Mouse (Mus musculus) stomach, embryonic 14.5 days (tissue): ENCODE measurements around the gene Gm6899. TPM values are rescaled to one million over a fixed set of nuclear protein-coding genes. Genes with fewer than 3 reads are reported as not detected.

Experiments used
- ATAC-seq: fragments of 200-750 bp; cut with Nextera tagmentation; 2 replicates; pipeline ENCODE4 v1.8.0; 2017; ENCODE audit warnings: low read depth, moderate TSS enrichment; ENCODE audit not compliant: insufficient number of reproducible peaks, insufficient read depth, low FRiP score
- H3K27ac ChIP-seq: fragments of 300-500 bp; sonication (generic); 2 replicates; pipeline ENCODE4 v1.5.1; 2014; ENCODE audit warnings: mild to moderate bottlenecking, low read length, moderate library complexity, mixed read lengths
- H3K27me3 ChIP-seq: fragments of 300-500 bp; sonication (generic); 2 replicates; pipeline ENCODE4 v1.6.1; 2014; ENCODE audit warnings: low read length, control low read depth, mixed read lengths; ENCODE audit not compliant: control insufficient read depth, insufficient read depth
- H3K36me3 ChIP-seq: fragments of 300-500 bp; sonication (generic); 2 replicates; pipeline ENCODE4 v1.6.1; 2014; ENCODE audit warnings: mild to moderate bottlenecking, control low read depth, low read length, moderate library complexity, mixed read lengths; ENCODE audit not compliant: control insufficient read depth, insufficient read depth
- H3K4me1 ChIP-seq: fragments of 300-500 bp; sonication (generic); 2 replicates; pipeline ENCODE4 v1.6.1; 2014; ENCODE audit warnings: low read length, control low read depth, mixed read lengths; ENCODE audit not compliant: control insufficient read depth, insufficient read depth
- H3K4me2 ChIP-seq: fragments of 300-500 bp; sonication (generic); replicated peaks from 2 replicates; pipeline ENCODE4 v1.6.1; 2014; ENCODE audit warnings: low read depth, low read length, control low read depth
- H3K4me3 ChIP-seq: fragments of 300-500 bp; sonication (generic); 2 replicates; pipeline ENCODE4 v1.5.1; 2014; ENCODE audit warnings: low read depth, low read length, control low read depth
- H3K9ac ChIP-seq: fragments of 300-500 bp; sonication (generic); replicated peaks from 2 replicates; pipeline ENCODE4 v1.6.1; 2014; ENCODE audit warnings: low read depth, mild to moderate bottlenecking, control low read depth, low read length, moderate library complexity, mixed read lengths
- H3K9me3 ChIP-seq: fragments of 300-500 bp; sonication (generic); 2 replicates; pipeline ENCODE4 v1.6.1; 2016; ENCODE audit warnings: low read depth, low read length, control low read depth; ENCODE audit not compliant: control insufficient read depth
- WGBS: fragments of 180-500 bp; shearing (Covaris S2); extraction: QIAGEN DNeasy Blood & Tissue Kit; methylation state at CpG from one replicate; pipeline ENCODE4 v1.1.7; 2014; 5-methylcytosine and 5-hydroxymethylcytosine counted together
- polyA plus RNA-seq: library from polyadenylated mRNA; unstranded; fragments of >200 nt; fragmentation: Nextera tagmentation; extraction: Ambion mirVana; gene quantifications from 2 replicates; pipeline ENCODE4 v1.2.1, GENCODE M21; 2014

The Gm6899 gene
- polyA plus RNA-seq, result not detected in 2 replicates

DNA sequence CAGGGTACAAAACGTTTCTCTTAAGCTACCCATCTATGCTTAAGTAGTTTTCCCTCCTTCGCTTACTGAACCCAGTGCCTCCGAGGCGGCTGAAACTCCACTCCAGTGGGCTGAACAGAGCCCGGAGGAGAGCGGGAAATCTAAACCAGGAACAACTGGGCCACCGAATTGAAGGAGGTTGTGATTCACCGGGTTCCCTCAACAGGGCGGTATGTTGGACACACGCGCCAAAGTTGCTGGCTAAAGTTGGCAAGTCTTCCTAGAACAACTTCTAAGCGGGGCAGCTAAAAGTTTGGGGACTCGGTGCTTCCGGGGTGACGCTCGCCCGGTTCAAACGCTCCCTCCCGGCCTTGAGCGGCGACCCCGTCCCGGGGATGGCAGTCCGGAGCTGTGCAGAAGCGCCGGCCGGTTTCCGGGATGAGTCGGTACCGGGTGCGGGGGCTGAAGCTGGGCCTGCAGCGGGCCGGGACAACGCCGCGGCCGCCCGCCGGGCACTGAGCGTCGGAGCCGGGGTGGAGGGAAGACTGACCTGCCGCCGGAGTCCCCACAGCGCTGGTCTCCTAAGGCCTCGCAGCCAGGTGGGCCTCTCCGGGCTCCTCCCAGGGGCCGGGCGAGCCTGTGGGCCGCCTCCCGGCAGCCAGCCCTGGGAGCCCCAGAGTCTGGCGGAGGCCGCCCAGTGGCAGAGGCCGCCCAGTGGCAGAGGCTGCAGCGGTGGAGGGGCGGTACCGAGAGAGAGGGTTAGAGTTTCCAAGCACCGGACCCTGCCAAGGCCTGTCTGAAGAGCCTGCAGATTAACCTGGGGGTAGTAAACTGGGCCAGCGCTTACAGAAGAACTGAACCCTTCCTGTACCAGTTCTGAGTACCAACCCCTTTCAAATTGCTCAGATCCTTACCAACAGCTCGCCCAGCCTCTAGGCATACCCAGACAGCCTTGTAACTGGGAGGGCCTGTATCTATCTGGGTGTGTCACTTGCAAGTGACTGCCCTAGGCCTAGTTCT is at the start of gene Gm6899, which contains the start of gene Vrk2:
Gm6899 (plus strand) TSS at position 181 of the 999 bp plus-strand sequence.
Vrk2 (minus strand) TSS at position 939 of the 999 bp plus-strand sequence.
- Histone ChIP-seq H3K4me3 (peak within 1 kb of the TSS; percentile 58), H3K4me2 (peak within 1 kb of the TSS; percentile 54), H3K9ac (peak within 1 kb of the TSS; percentile 83), H3K36me3 (no peaks in the 10 kb centered on the region; the same call in none of the 2 replicates), H3K9me3 (no peaks in the 10 kb centered on the region), H3K4me1 (peaks cover 6% of the 10 kb centered on the region; the same call in 1 of the 2 replicates), H3K27ac (peak within 1 kb of the TSS; percentile 78), H3K27me3 (no peaks in the 10 kb centered on the region)
- under 1% methylated on average over 50 of the region's 60 CpGs for WGBS
- ATAC-seq, result peak; percentile 99

DNA sequence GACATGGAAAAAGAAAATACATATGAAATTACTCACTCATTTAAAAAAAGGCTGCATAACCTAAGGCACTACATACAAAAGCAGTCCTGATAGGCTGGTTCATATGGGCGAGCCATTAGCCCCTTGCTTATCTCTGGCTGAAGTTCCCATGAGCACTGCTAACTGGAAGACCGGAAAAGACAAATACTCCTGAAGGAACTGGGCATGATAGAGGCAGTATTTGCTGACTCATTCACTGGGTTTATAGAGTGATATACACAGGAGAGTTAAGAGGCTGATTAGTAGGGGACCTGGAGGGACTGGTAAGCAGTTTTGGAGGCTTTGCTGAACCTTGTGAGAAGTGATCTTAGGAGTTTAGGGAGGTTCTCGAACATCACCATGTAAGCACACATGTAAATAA is 41.5 kb upstream of the Gm6899 start:
- Histone ChIP-seq H3K27me3 (no peaks in the 10 kb centered on the region), H3K9me3 (no peaks in the 10 kb centered on the region), H3K9ac (no peak overlapping the region), H3K27ac (no peak overlapping the region), H3K4me1 (no peaks in the 10 kb centered on the region), H3K4me2 (no peak overlapping the region), H3K4me3 (no peak overlapping the region), H3K36me3 (no peaks in the 10 kb centered on the region)
- WGBS, result 72% methylated on average over 3 of the region's 3 CpGs
- ATAC-seq, result no peak

DNA sequence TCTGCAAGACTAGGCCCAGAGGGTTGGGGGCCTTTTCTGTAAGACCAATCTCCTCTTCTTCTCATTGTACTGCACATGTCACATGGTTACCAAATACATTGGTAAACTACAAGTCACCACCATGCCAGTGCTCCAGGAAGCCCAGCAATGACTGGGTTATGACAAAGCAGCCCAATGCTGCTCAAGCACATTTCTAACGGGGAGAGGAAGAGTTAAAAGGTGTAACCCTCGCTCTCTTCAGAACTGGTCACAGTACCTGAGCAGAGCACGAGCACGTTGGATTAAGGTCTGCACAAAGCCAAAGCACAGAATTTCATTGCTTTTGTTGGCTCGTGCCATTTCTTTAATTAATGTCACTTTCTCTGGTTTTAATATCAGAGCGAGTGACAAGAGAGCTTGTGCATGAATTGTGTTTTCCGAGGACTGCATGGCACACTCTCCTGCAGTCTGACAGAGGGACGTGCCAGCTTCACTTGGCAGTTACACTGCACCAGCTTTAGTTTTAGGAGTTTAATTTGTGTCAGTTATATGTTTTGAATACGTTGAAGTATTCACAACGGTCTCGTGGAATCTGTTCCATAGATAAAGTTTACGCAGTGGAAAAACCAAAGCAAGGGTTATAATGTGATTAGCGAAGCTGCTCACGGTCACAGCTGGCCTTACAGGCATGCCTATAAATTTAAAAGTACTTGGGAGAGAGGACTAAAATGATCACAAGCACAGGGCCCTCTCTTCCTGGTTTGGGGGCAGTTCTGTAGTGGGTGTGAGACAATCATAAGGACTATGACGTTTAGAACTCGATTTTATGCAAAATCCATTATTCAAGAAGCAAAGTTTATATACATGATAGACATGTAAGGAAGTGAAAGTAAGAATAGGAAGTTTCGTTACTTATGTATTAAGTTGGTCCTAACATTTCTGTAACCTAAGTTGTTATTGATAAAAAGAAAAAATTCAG is 7.4 kb upstream of the Gm6899 start:
- Histone ChIP-seq H3K9ac (no peak overlapping the region), H3K4me3 (no peak overlapping the region), H3K27me3 (no peaks in the 10 kb centered on the region), H3K4me1 (peaks cover 6% of the 10 kb centered on the region; the same call in 1 of the 2 replicates), H3K4me2 (no peak overlapping the region), H3K9me3 (no peaks in the 10 kb centered on the region), H3K27ac (no peak overlapping the region), H3K36me3 (no peaks in the 10 kb centered on the region; the same call in none of the 2 replicates)
- ATAC-seq, result no peak
- WGBS, result 64% methylated on average over 17 of the region's 17 CpGs

DNA sequence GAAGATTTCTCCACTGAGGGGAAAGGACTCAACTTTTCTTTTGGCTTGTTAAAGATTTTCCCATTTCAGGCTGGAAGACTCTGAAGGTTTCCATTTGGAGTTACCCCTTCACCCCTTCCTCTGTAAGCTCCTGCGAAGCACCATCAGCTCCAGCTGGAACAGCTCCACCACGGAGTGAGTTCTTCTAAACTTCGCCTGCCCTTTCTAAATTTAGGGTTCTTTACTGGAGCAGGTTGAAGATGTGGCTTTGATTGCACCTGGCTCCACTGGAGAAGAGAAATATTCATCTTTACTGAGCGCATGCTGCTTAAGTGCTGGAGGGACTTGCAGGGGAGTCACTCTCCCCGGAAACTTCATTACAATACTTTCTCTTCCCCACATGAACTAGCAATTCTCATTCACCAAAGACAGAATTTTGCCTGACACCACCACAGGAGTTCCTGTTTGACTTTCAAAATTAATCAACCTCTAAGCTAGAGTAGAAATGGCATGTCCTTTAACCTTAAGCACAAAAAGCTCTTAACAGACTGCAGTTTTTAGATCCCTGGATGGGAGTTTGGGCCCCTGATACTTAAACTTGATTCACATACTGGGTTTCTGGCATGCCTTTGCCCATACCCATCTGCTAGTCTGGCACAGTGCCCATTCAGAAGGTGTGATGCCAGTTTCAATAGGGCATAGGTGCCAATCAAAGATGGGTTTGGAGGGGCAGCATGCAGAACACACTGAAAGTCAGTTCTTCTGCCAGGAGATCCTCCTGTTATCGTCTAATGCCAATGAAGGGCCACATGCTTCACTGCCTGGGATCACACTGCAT is 6.5 kb upstream of the Gm6899 start:
- Histone ChIP-seq H3K27ac (peak overlapping the region; percentile 27; the same call in 1 of the 2 replicates), H3K9ac (no peak overlapping the region), H3K4me3 (no peak overlapping the region), H3K4me1 (peaks cover 6% of the 10 kb centered on the region; the same call in 1 of the 2 replicates), H3K27me3 (no peaks in the 10 kb centered on the region), H3K9me3 (no peaks in the 10 kb centered on the region), H3K36me3 (no peaks in the 10 kb centered on the region; the same call in none of the 2 replicates), H3K4me2 (0 out of 2 replicates have a peak overlapping the region, but pooled peaks have one; percentile 12)
- WGBS, result 41% methylated on average over 6 of the region's 6 CpGs
- no peak for ATAC-seq

DNA sequence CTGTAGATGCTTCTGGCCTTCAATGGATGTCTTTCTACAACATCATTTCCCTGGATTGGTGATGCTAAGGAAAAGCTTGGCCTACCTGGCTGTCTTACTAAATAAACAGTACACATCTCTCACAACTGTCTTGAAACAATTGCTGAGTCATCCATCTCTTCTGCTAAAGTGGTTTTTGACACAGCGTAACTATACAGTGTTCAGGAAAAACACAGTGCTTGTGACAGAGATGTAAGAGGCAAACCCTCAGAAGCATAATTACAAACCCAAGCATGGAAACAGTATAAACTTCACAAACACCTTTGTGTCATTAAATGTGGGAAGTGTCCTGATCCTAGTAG is 5.9 kb upstream of the Gm6899 start:
- 83% methylated on average over 1 of the region's 1 CpGs for WGBS
- Histone ChIP-seq H3K9ac (no peak overlapping the region), H3K27me3 (no peaks in the 10 kb centered on the region), H3K4me1 (peaks cover 6% of the 10 kb centered on the region; the same call in 1 of the 2 replicates), H3K36me3 (no peaks in the 10 kb centered on the region; the same call in none of the 2 replicates), H3K4me2 (no peak overlapping the region), H3K9me3 (no peaks in the 10 kb centered on the region), H3K4me3 (no peak overlapping the region), H3K27ac (peak overlapping the region; percentile 27; the same call in 1 of the 2 replicates)
- ATAC-seq, result no peak

DNA sequence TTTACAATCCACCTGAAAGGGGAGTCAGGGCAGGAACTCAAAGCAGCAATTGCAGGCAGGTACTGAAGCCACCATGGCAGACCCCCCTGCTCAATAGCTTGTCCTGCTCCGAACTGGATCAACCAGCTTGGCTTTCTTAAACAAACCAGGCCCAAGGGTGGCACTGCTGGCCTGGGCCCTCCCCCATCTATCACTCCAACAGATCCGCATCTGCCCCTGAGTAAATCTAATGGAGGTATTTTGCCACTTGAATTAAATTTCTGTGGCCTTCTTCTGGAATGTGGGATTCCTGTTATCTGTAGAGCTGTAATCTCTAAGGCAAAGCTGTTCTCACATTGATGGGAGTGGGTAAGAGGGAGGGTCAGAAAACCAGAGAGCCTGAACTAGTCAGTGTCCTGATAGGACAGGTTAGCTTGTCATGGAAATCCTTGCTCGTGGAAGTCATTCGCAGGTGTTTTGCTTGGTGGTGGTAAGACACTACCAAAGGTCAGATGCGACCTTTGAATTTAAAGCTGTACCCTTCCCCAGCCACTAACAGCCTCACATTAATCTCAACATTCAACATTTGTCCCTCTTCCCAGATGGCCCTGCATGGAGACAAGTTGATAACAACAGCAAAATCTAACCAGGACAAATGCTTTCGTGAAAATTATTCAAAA is 517 bp upstream of the Gm6899 start:
- Histone ChIP-seq H3K9me3 (no peaks in the 10 kb centered on the region), H3K27me3 (no peaks in the 10 kb centered on the region), H3K27ac (peak overlapping the region; percentile 78; the same call in 1 of the 2 replicates), H3K4me1 (peaks cover 6% of the 10 kb centered on the region; the same call in 1 of the 2 replicates), H3K4me3 (peak overlapping the region; percentile 58), H3K4me2 (peak overlapping the region; percentile 54), H3K9ac (peak overlapping the region; percentile 83), H3K36me3 (no peaks in the 10 kb centered on the region; the same call in none of the 2 replicates)
- ATAC-seq, result no peak
- WGBS, result 22% methylated on average over 6 of the region's 6 CpGs

DNA sequence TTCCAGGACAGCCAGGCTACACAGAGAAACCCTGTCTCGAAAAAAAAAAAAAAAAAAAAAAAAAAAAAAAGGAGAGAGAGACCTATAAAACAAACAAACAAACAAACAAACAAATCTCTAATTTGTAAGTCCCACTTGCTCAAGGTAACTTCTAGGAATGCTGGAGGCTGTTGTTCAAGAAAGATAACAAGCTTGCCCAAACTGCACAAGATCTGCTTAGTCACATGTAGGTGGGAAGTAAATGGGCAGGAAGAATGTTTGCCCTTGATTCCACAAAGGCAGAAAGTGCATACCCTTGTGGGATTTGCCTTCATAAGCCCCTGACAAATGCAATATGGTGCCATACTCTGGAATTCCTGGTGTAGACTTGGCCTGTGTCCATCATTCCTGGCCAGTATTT is 1.4 kb downstream of the Gm6899 start:
- Histone ChIP-seq H3K9me3 (no peaks in the 10 kb centered on the region), H3K27me3 (no peaks in the 10 kb centered on the region), H3K36me3 (no peaks in the 10 kb centered on the region; the same call in none of the 2 replicates), H3K27ac (no peak overlapping the region), H3K4me1 (peaks cover 6% of the 10 kb centered on the region; the same call in 1 of the 2 replicates), H3K9ac (no peak overlapping the region), H3K4me2 (no peak overlapping the region), H3K4me3 (no peak overlapping the region)
- ATAC-seq, result no peak
- 67% methylated on average over 1 of the region's 1 CpGs for WGBS
